ENCODE assay signal across 14 mouse cellular contexts in genomic region chr1:132143079-132143478, GRCm38 (mm10). TPM values are rescaled to one million over a fixed set of nuclear protein-coding genes. Genes with fewer than 3 reads are reported as not detected.
DNase-seq lines count a peak whose midpoint lies in the region.
"Had no signal": no experiment of that assay in that cellular context is flagged by ENCODE, and none has a peak within 500 bp of the region (broad histone marks: within the 10 kb centered on the region; RNA-seq: fewer than 3 reads in every experiment).

No protein-coding gene starts in this region.

- DNase-seq in kidney, adult 11 months, result peak; percentile 60
- no peak for DNase-seq in kidney, adult 18-20 months
- peak; percentile 59 to 68 for DNase-seq in lung, postnatal 4 days
- DNase-seq in lung, postnatal 36 days, result no peak
- DNase-seq in kidney, postnatal 10 days, result peak; percentile 75
- peak; percentile 39 for DNase-seq in splenic B cell, adult 2 months (ENCODE audit: low read depth, low spot score)
- no peak for DNase-seq in layer of hippocampus, postnatal 25 days (ENCODE audit: extremely low spot score in 1 of 2, low spot score in 1 of 2)
- DNase-seq: cerebellum, adult 8-10 months; heart, adult 11 months; spleen, adult 18-20 months; thymus, postnatal 25 days had no signal

- peaks cover 2% of the 10 kb centered on the region; the same call in 1 of the 2 replicates for H3K27me3 ChIP-seq in splenic B cell, adult 2 months (ENCODE audit: control insufficient read depth, insufficient read depth, low read length, poor library complexity, severe bottlenecking)

- no peaks in the 10 kb centered on the region for H3K36me3 ChIP-seq in splenic B cell, adult 2 months (ENCODE audit: control insufficient read depth, insufficient read depth, low read length, poor library complexity, severe bottlenecking)
- H3K36me3 ChIP-seq: limb, embryonic 13.5 days; liver, embryonic 15.5 days had no signal

RNA-seq across cellular contexts. Expression of gene Cdk18, which starts 3.6 kb away (rescaled TPM):
- 10 to 100 TPM; 24.4 to 25.7 TPM for total RNA-seq in layer of hippocampus, postnatal 25 days (2021)

RNA-seq across cellular contexts. Expression of gene Lemd1, which starts 48.2 kb away (rescaled TPM):
- total RNA-seq in layer of hippocampus, postnatal 25 days (2021), result 1 to 10 TPM; 1.1 to 1.7 TPM
- total RNA-seq: gastrocnemius, adult 18-20 months had no signal

RNA-seq across cellular contexts. Expression of gene AC124108.1, which starts 48.2 kb away (rescaled TPM):
- under 1 TPM; 0.25 to 0.92 TPM for total RNA-seq in layer of hippocampus, postnatal 25 days (2021)
- total RNA-seq: gastrocnemius, adult 18-20 months had no signal

Comparison
In these comparisons a context has a peak if more than half of its experiments do, and no peak if none do; other contexts are left out.
1. DNase-seq: peak in kidney, adult 11 months (single experiment), lung, postnatal 4 days (2 of 2), kidney, postnatal 10 days (single experiment) and splenic B cell, adult 2 months (single experiment); none in kidney, adult 18-20 months (single experiment), lung, postnatal 36 days (single experiment) and layer of hippocampus, postnatal 25 days (0 of 2).